Mouse (Mus musculus): ENCODE measurements around the gene Foxm1. TPM values are rescaled to one million over a fixed set of nuclear protein-coding genes. Genes with fewer than 3 reads are reported as not detected.

Gene Foxm1
- polyA plus RNA-seq (2014; fragmentation: Nextera tagmentation; extraction: Ambion mirVana), result 50.9 and 61.1 TPM in 2 replicates

DNA sequence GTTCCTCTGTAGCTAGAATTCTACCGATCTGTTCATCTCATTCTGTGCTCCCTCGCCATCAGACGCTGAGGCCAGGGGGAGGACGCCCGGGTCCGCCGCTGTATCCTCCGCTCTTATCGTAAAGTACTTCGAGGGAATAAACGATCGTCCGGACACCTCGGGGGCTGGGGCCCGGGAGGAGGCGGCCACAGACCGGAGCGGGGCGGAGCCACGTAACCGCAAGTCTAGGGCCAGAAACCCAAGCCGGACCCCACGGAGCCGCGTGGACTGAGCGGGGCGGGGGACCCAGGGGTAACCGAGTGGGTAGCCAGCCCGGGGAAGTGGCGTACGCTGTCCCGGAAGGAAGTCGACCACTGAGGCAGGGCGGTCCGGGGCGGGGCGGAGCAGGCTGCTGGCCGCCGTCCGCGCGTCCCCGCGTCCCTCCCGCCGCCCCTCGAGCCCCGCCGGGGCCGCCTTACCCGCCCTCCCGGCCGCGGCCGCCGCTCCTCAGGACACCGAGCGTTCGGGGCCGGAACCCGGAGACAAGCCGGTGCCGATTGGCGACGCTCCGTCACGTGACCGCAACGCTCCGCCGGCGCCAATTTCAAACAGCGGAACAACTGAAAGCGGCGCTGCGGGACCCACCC is at the start of gene Foxm1, which contains the start of gene Rhno1:
Foxm1 (plus strand) TSS at position 587 of the 626 bp plus-strand sequence.
Rhno1 (minus strand) TSS at position 531 of the 626 bp plus-strand sequence.
- Histone ChIP-seq H3K4me3 (ENCODE audit: low read depth, low read length) (peak within 1 kb of the TSS; percentile 92), H3K27me3 (ENCODE audit: control insufficient read depth, insufficient read depth, low read length) (no peaks in the 10 kb centered on the region), H3K4me2 (ENCODE audit: low read depth, severe bottlenecking) (peak within 1 kb of the TSS; percentile 64), H3K27ac (replicated peaks; ENCODE audit: low read depth, low read length) (peak within 1 kb of the TSS; percentile 94), H3K9ac (ENCODE audit: low read length) (peak within 1 kb of the TSS; percentile 95), H3K4me1 (ENCODE audit: control insufficient read depth, insufficient read depth, low read length) (peaks cover 12% of the 10 kb centered on the region), H3K9me3 (ENCODE audit: control insufficient read depth, low read length) (no peaks in the 10 kb centered on the region), H3K36me3 (ENCODE audit: control insufficient read depth, insufficient read depth, low read length) (peaks cover 17% of the 10 kb centered on the region)
- under 1% methylated on average over 60 of the region's 76 CpGs for WGBS
- ATAC-seq (ENCODE audit: insufficient number of reproducible peaks, low FRiP score, low TSS enrichment, low read depth) (peak; percentile 80), DNase-seq (ENCODE audit: low spot score) (peak; percentile 90)

DNA sequence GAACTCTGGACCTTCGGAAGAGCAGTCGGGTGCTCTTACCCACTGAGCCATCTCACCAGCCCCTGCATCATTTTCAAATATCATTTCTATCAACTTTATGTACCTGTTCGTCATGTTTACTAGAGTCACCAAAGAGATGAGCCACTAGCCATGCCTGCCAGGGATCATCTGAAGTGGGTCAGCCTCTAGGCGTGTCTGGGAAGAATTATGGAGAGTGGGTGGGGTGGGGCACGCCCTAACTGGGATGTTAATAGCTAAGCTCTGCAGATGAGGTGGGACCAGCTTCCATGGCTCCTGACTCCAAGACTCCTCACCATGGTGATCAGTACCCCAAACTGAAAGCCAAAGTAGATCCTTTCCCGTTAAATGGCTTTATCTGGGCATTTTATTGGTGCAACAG is 48.0 kb upstream of the Foxm1 start:
- no peaks in the 10 kb centered on the region for H3K27me3 ChIP-seq (ENCODE audit: control insufficient read depth, insufficient read depth, low read length)
- ATAC-seq (ENCODE audit: insufficient number of reproducible peaks, low FRiP score, low TSS enrichment, low read depth) (no peak), DNase-seq (ENCODE audit: low spot score) (no peak)
- no peaks in the 10 kb centered on the region for H3K9me3 ChIP-seq (ENCODE audit: control insufficient read depth, low read length)
- no peak overlapping the region for H3K4me3 ChIP-seq (ENCODE audit: low read depth, low read length)
- 83% methylated on average over 6 of the region's 6 CpGs for WGBS
- no peak overlapping the region for H3K27ac ChIP-seq (replicated peaks; ENCODE audit: low read depth, low read length)
- H3K4me2 ChIP-seq (ENCODE audit: low read depth, severe bottlenecking), result no peak overlapping the region
- H3K9ac ChIP-seq (ENCODE audit: low read length), result no peak overlapping the region
- no peaks in the 10 kb centered on the region for H3K4me1 ChIP-seq (ENCODE audit: control insufficient read depth, insufficient read depth, low read length)
- no peaks in the 10 kb centered on the region for H3K36me3 ChIP-seq (ENCODE audit: control insufficient read depth, insufficient read depth, low read length)

DNA sequence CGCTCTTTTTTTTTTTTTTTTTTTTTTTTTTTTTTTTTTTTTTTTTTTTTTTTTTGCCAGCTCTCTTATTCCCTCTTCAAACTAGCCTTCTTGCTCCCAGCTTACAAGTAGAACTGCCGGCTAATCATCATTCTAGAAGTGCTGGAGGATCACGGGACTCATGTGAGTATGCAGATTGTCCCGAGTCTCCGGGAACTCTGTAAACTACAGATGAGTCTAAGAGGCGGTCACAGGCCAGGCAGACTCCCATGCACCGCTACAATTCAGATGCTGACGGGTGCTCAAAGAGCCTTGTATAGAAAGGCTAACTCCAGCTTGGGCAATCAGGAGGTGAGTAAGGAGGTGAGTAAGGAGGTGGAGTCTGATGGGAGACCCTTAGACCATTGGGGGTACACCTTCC is 47.2 kb upstream of the Foxm1 start:
- Histone ChIP-seq H3K9me3 (ENCODE audit: control insufficient read depth, low read length) (no peaks in the 10 kb centered on the region), H3K27ac (replicated peaks; ENCODE audit: low read depth, low read length) (no peak overlapping the region), H3K36me3 (ENCODE audit: control insufficient read depth, insufficient read depth, low read length) (no peaks in the 10 kb centered on the region), H3K4me3 (ENCODE audit: low read depth, low read length) (no peak overlapping the region), H3K9ac (ENCODE audit: low read length) (no peak overlapping the region), H3K4me1 (ENCODE audit: control insufficient read depth, insufficient read depth, low read length) (no peaks in the 10 kb centered on the region), H3K27me3 (ENCODE audit: control insufficient read depth, insufficient read depth, low read length) (no peaks in the 10 kb centered on the region), H3K4me2 (ENCODE audit: low read depth, severe bottlenecking) (no peak overlapping the region)
- WGBS, result 80% methylated on average over 8 of the region's 8 CpGs
- DNase-seq (ENCODE audit: low spot score) (no peak), ATAC-seq (ENCODE audit: insufficient number of reproducible peaks, low FRiP score, low TSS enrichment, low read depth) (no peak)

- no peak overlapping the region for H3K9ac ChIP-seq (ENCODE audit: low read length)
- H3K9me3 ChIP-seq (ENCODE audit: control insufficient read depth, low read length), result no peaks in the 10 kb centered on the region
- no peak overlapping the region for H3K4me3 ChIP-seq (ENCODE audit: low read depth, low read length)
- H3K27ac ChIP-seq (replicated peaks; ENCODE audit: low read depth, low read length), result no peak overlapping the region
- peak; percentile 72 for DNase-seq (ENCODE audit: low spot score)
- no peak overlapping the region for H3K4me2 ChIP-seq (ENCODE audit: low read depth, severe bottlenecking)
- no peaks in the 10 kb centered on the region for H3K4me1 ChIP-seq (ENCODE audit: control insufficient read depth, insufficient read depth, low read length)
- peaks cover 7% of the 10 kb centered on the region for H3K36me3 ChIP-seq (ENCODE audit: control insufficient read depth, insufficient read depth, low read length)
- no peaks in the 10 kb centered on the region for H3K27me3 ChIP-seq (ENCODE audit: control insufficient read depth, insufficient read depth, low read length)
- no peak for ATAC-seq (ENCODE audit: insufficient number of reproducible peaks, low FRiP score, low TSS enrichment, low read depth)
- WGBS, result 14% methylated on average over 4 of the region's 4 CpGs
Measured at GRCm38 (mm10) chr6:128318317-128318716, 44.5 kb upstream of the Foxm1 start.

DNA sequence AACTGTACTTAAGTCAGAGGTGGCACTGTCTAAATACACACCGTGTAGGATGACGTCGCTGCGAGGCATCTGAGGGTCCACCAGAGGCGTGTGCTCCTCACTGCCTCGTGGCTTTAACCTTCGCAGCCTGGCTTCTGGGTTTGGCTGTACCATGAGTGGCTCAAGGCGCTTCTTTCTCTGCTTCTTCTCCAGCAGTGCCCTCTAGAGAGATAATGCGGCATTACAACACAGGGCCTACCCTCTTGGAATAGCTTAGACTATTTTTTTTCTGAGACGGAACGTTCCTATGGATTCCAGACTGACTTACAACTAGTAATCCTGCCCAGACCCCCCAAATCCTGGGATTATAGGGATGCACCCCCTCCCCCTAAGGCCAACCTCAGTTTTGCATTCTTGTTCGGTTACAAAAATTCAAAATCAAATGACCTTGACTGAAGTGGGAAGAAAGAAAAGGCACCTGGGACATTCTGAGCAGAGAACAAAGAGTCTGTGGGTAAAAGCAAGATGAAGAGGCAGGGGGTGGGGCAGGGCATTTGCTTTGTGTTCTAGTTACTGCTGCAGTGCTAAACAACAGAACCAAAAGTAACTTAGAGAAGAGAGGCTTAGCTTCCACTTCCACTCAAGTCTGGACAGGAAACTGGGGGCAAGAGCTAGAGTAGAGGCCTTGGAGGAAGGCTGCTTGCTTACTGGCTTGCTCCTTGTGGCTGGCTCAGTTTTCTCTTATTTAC is 28.2 kb upstream of the Foxm1 start:
- DNase-seq (ENCODE audit: low spot score) (peak; percentile 85), ATAC-seq (ENCODE audit: insufficient number of reproducible peaks, low FRiP score, low TSS enrichment, low read depth) (peak; percentile 80)
- peaks cover 11% of the 10 kb centered on the region for H3K36me3 ChIP-seq (ENCODE audit: control insufficient read depth, insufficient read depth, low read length)
- H3K4me2 ChIP-seq (ENCODE audit: low read depth, severe bottlenecking), result no peak overlapping the region
- H3K9ac ChIP-seq (ENCODE audit: low read length), result no peak overlapping the region
- H3K9me3 ChIP-seq (ENCODE audit: control insufficient read depth, low read length), result no peaks in the 10 kb centered on the region
- H3K27me3 ChIP-seq (ENCODE audit: control insufficient read depth, insufficient read depth, low read length), result no peaks in the 10 kb centered on the region
- H3K4me1 ChIP-seq (ENCODE audit: control insufficient read depth, insufficient read depth, low read length), result no peaks in the 10 kb centered on the region
- 31% methylated on average over 12 of the region's 12 CpGs for WGBS
- no peak overlapping the region for H3K4me3 ChIP-seq (ENCODE audit: low read depth, low read length)
- H3K27ac ChIP-seq (replicated peaks; ENCODE audit: low read depth, low read length), result no peak overlapping the region

- no peak for DNase-seq (ENCODE audit: low spot score)
Measured at GRCm38 (mm10) chr6:128337467-128337866, 25.3 kb upstream of the Foxm1 start.

GRCm38 (mm10) chr6:128338876-128339275 is 23.9 kb upstream of the Foxm1 start:
- 40% methylated on average over 5 of the region's 5 CpGs for WGBS
- Histone ChIP-seq H3K4me3 (ENCODE audit: low read depth, low read length) (no peak overlapping the region), H3K4me1 (ENCODE audit: control insufficient read depth, insufficient read depth, low read length) (no peaks in the 10 kb centered on the region), H3K9me3 (ENCODE audit: control insufficient read depth, low read length) (no peaks in the 10 kb centered on the region), H3K9ac (ENCODE audit: low read length) (no peak overlapping the region), H3K36me3 (ENCODE audit: control insufficient read depth, insufficient read depth, low read length) (peaks cover 2% of the 10 kb centered on the region; the same call in 1 of the 2 replicates), H3K4me2 (ENCODE audit: low read depth, severe bottlenecking) (no peak overlapping the region), H3K27me3 (ENCODE audit: control insufficient read depth, insufficient read depth, low read length) (no peaks in the 10 kb centered on the region), H3K27ac (replicated peaks; ENCODE audit: low read depth, low read length) (no peak overlapping the region)
- no peak for ATAC-seq (ENCODE audit: insufficient number of reproducible peaks, low FRiP score, low TSS enrichment, low read depth)
- DNase-seq (ENCODE audit: low spot score), result peak; percentile 35

More at GRCm38 (mm10) chr6:128337467-128337866, 25.3 kb upstream of the Foxm1 start:
- Histone ChIP-seq H3K4me3 (ENCODE audit: low read depth, low read length) (no peak overlapping the region), H3K27ac (replicated peaks; ENCODE audit: low read depth, low read length) (no peak overlapping the region), H3K9ac (ENCODE audit: low read length) (no peak overlapping the region), H3K27me3 (ENCODE audit: control insufficient read depth, insufficient read depth, low read length) (no peaks in the 10 kb centered on the region), H3K4me1 (ENCODE audit: control insufficient read depth, insufficient read depth, low read length) (no peaks in the 10 kb centered on the region), H3K36me3 (ENCODE audit: control insufficient read depth, insufficient read depth, low read length) (peaks cover 2% of the 10 kb centered on the region; the same call in 1 of the 2 replicates), H3K4me2 (ENCODE audit: low read depth, severe bottlenecking) (no peak overlapping the region), H3K9me3 (ENCODE audit: control insufficient read depth, low read length) (no peaks in the 10 kb centered on the region)
- no peak for ATAC-seq (ENCODE audit: insufficient number of reproducible peaks, low FRiP score, low TSS enrichment, low read depth)
- WGBS, result 80% methylated on average over 7 of the region's 7 CpGs

DNA sequence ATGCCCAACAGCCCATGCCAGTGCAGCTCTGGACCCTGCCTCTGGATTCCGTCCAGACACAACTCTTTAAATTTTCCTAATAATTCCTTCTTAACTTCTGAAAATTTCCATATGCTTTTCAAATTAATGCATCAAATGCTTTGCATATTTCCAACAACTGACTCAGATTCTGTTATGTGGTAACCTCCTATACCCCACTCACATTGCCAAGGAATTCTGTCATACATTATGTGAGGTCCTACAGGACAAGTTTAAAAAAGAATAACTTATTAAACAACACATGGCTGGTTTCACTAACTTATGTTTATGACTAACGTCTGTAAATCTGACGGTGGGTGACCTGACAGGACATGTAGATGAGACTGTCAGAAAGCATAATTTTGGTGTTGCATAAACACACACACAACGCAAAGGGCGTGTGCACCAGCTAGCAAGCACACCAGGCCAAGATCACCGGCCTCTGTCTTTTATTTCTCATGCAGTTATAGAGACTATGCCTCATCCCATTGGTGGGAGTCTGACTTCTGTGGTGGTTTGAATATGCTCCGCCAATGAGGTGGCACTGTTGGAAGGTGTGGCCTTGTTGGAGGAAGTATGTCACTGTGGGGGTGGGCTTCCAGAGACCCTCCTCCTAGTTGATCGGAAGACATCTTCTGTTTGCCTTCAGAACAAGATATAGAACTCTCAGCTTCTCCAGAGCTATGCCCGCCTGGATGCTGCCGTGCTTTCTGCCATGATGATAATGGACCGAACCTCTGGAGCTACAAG is 20.6 kb upstream of the Foxm1 start:
- no peaks in the 10 kb centered on the region for H3K9me3 ChIP-seq (ENCODE audit: control insufficient read depth, low read length)
- ATAC-seq (ENCODE audit: insufficient number of reproducible peaks, low FRiP score, low TSS enrichment, low read depth) (no peak), DNase-seq (ENCODE audit: low spot score) (no peak)
- H3K27ac ChIP-seq (replicated peaks; ENCODE audit: low read depth, low read length), result no peak overlapping the region
- H3K36me3 ChIP-seq (ENCODE audit: control insufficient read depth, insufficient read depth, low read length), result no peaks in the 10 kb centered on the region
- H3K4me2 ChIP-seq (ENCODE audit: low read depth, severe bottlenecking), result no peak overlapping the region
- no peaks in the 10 kb centered on the region for H3K4me1 ChIP-seq (ENCODE audit: control insufficient read depth, insufficient read depth, low read length)
- H3K4me3 ChIP-seq (ENCODE audit: low read depth, low read length), result no peak overlapping the region
- WGBS, result 92% methylated on average over 11 of the region's 11 CpGs
- no peaks in the 10 kb centered on the region for H3K27me3 ChIP-seq (ENCODE audit: control insufficient read depth, insufficient read depth, low read length)
- H3K9ac ChIP-seq (ENCODE audit: low read length), result no peak overlapping the region

Data from limb, embryonic 11.5 days (tissue).